Mouse (Mus musculus) fibroblast of lung, adult 2 months (primary cell): Measurements from ENCODE around the gene Crct1.
A peak's percentile ranks its signal among the peaks of the same experiment; 100 is the strongest.

Source experiments
- DNase-seq: peaks from one replicate; pipeline ENCODE4 v3.0.0-alpha.2; 2011; ENCODE audit warnings: low read depth

The Crct1 gene

DNA sequence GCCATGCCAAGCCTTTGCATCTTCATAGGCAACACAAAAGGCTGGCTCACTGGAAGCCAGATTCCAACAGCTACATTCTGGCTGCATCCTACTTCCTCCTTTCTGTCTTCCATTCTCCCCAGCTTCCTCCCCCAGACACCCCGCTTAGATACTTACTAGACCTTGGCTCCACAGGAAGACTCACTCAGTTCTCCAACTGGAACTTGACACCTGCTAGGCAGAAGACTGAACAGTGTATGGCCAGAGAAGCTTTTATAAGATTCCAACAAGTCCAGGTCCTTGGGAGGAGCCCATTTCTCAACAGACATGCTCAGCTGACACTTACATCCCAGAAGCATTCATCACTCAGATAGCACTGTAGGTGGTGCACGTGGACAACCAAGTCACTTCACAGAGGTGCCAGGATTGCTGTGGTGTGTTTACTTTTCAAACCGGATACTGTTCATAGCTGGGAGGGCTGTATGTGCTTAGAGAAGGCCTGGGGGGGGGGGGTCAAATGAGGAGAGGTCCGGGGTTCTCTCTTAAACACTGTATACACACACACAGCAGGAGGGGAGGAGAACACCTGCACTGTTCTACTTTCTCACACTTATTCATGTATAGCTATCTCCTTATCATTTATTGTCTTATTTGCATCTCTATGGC is at the start of gene Crct1:
Gene Crct1 (minus strand): TSS at position 228 of the 645 bp plus-strand sequence.
- DNase-seq, result no peak

DNA sequence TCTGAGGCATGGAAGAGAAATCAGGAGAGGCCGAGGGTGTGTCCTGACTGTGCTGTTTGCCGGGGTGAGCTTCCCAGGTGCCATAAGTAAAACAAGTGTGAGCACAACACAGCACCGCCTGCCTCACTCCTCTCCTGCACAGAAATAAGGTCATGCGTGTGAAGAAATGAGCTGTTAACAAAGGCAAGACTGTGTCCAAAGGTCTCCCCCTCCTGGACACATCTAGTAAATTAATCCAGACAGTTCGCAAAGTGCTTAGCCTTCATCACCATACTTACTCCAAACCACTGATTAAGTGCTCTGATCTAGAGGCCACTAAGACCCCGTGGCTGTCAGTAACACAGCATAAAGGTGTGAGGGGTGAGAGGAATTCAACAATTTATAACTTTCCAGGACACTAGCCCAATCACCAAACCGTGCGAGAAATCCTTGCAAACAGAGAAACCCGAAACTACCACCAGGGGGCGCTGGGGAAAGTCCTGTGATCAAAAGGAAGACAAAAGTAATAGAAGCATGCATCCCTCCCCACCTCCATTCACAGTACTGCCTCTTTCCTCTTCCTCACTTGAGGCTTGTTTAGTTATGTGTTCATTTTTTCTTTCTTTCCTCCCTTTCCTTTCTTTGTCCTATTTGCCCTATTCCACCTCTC is 37.5 kb upstream of the Crct1 start:
- no peak for DNase-seq

- no peak for DNase-seq
These were observed 34.7 kb upstream of the Crct1 start for GRCm38 (mm10) chr3:93050182-93050581.

DNA sequence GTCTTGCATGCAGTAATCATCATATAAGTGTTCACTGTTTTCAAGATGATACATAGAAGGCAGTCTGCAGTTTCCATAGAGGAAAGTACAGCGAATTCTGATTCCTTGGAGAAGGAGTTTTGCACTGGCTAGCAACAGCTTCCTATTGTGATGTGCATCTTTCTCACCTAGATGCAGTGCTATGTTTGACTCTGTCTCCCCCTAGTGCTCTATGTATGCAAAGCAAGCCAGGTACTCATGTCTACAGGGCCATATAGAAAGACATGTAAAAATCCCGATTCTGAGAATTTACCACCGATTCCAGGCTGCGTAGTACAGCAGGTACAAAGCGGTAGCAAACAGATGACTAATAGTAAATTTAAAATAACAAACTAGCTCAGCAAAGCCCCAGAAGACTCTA is 16.0 kb upstream of the Crct1 start:
- peak; percentile 36 for DNase-seq

- peak; percentile 39 for DNase-seq
These were observed 10.0 kb upstream of the Crct1 start for GRCm38 (mm10) chr3:93025486-93025885.

- DNase-seq, result no peak
These were observed 8.1 kb upstream of the Crct1 start for GRCm38 (mm10) chr3:93023411-93024184.

DNA sequence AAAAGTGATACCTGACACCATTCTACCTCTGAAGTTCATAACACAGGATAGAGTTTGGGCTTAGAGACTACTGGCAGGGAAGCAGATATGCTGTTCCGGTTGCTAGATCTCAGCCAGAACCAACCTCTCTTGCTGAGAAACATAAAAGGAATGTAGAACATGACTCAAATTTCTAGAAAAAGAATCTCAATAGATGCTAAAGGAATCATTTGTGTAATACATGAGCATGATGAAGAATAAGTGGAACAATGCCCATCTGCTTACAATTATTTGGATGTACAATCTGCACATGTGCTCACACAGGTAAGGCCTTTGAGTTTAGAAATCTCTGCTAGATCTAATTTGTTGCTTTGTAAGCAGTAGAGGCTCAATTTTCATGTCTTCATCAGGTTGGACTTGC is 5.7 kb upstream of the Crct1 start:
- no peak for DNase-seq

DNA sequence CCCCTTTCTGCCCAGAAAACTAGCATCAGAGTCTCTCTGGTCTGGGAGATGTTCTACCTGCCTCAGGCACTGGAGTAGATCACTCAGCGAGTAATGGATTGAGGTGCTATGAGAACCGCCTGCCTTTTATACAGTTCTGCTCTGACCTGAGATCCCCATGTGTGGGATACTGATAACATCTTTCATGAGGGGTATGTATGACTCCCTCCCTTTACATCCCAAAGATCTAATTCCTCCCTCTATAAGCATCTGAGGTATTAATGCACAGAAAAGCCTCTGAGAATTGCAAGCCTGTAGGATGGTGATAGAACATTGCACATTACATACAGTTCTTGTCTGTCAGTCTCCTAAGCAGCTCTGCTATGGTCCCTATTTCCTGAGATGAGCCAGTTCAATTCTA is 3.5 kb upstream of the Crct1 start, which contains the start of gene Lce1m:
Gene Lce1m (minus strand): TSS at position 101 of the 400 bp plus-strand sequence.
- DNase-seq, result no peak

GRCm38 (mm10) chr3:93014871-93015270 is 616 bp downstream of the Crct1 start:
- DNase-seq, result no peak

GRCm38 (mm10) chr3:93014378-93014801 is 1.1 kb downstream of the Crct1 start:
- peak; percentile 34 for DNase-seq

DNA sequence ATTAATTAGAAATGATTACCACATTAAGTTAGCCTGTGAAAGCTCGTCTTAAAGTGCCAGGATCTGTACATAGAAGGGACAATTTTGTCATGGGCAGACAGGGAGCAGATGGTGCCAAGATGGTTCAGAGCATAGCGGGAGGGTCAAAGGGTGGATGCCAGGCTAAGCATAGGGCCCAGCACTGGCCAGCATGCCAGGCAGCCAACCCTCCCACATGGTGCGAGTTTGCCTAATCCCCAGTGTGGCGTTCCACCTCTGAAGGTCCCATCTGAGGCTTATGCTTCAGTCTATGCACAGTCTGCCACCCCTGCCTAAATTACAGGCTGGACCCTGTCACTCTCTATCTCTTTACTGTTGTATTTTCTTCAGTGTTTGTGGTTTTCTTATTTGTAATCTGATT is 12.6 kb downstream of the Crct1 start:
- DNase-seq, result no peak

GRCm38 (mm10) chr3:93000621-93001020 is 14.9 kb downstream of the Crct1 start:
- no peak for DNase-seq

- DNase-seq, result no peak
These were observed 16.8 kb downstream of the Crct1 start for GRCm38 (mm10) chr3:92998691-92999090.

DNA sequence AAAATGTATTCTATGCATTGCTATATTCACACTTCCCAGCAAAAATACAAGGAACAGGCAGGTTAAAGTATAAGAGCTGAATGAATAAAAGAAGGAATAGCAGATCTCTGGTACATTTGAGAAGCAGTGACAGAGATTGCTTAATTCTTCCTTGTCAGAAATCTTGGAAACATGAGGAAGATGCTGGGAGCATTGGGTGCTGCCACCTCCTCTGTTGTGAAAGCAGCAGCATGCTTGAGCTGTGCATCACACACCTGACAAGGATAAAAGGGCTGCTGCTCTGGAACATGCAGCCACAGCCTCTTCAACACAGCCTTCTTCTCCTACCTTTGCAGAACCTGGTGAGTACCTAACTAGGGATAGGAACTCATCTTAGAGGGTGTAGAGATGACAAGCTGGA is 23.6 kb downstream of the Crct1 start, which contains the start of gene Lce3f:
Gene Lce3f (plus strand): TSS at position 301 of the 400 bp plus-strand sequence.
- no peak for DNase-seq

DNA sequence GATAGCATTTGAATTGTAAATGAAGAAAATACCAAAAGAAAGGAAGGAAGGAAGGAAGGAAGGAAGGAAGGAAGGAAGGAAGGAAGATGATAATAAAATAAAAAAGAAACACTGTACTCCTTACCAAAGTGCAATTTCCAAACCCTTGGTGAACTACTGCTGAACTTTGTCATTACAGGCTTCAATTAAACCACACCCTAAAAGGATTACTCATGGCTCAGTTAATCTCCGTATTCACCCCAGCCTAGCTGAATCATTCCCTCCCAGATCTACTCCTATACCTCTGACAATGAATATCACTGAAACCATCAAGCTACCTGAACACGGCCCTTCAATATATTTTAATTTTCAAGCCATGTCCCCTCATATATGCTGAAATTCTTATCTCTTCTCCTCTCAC is 37.0 kb downstream of the Crct1 start:
- DNase-seq, result no peak

DNA sequence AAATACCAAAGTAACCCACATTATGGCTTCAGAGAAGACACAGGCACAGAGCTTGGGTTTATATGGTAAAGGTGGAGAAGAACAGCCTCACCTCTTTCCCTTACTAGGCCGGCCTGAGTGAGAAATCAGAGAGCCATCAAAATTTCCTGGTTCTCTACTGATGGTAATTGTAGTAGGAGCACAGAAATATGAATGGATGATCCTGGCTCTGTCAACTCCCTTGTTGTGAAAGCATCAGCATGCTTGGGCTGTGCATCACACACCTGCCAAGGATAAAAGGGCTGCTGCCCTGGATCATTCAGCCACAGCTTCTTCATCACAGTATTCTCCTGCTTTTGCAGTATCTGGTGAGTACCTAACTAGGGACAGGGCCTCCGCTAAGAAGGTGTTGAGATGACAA is 48.7 kb downstream of the Crct1 start, which contains the start of gene Lce3e:
Gene Lce3e (plus strand): TSS at position 301 of the 400 bp plus-strand sequence.
- no peak for DNase-seq
